ENCODE assay signal across 21 mouse cellular contexts in genomic region chr6:71444756-71445155, GRCm38 (mm10). TPM values are rescaled to one million over a fixed set of nuclear protein-coding genes. Genes with fewer than 3 reads are reported as not detected.
A peak's percentile ranks its signal among the peaks of the same experiment; 100 is the strongest.
DNase-seq lines count a peak whose midpoint lies in the region; ATAC-seq lines count a peak whose summit lies in the region.
"Had no signal": no experiment of that assay in that cellular context is flagged by ENCODE, and none has a peak within 500 bp of the region (broad histone marks: within the 10 kb centered on the region; RNA-seq: fewer than 3 reads in every experiment).

No protein-coding gene starts in this region.

- peak; percentile 44 for DNase-seq in embryonic facial prominence, embryonic 14.5 days (ENCODE audit: low spot score)
- no peak for DNase-seq in embryonic facial prominence, embryonic 10.5 days (ENCODE audit: low spot score)
- DNase-seq in 416B (ENCODE audit: low read depth), result peak; percentile 57
- peak; percentile 46 for DNase-seq in MEL-GATA-1-ER (ENCODE audit: extremely low read depth, low read depth)
- no peak for DNase-seq in adrenal gland, postnatal 14 days
- DNase-seq in kidney, postnatal 36 days, result no peak
- DNase-seq: adrenal gland, adult 2 months; adrenal gland, postnatal 10 days; adrenal gland, postnatal 36 days; cerebellum, adult 11-12 months; cerebellum, adult 2 months; cerebellum, adult 9-10 months; cerebellum, postnatal 10 days; cerebellum, postnatal 25 days had no signal

- no peaks in the 10 kb centered on the region for H3K9me3 ChIP-seq in embryonic facial prominence, embryonic 14.5 days (ENCODE audit: control insufficient read depth, low read length)
- no peaks in the 10 kb centered on the region for H3K9me3 ChIP-seq in embryonic facial prominence, embryonic 10.5 days
- H3K9me3 ChIP-seq: embryonic facial prominence, embryonic 12.5 days; embryonic facial prominence, embryonic 15.5 days; forebrain, embryonic 10.5 days; forebrain, embryonic 12.5 days had no signal

- no peak for ATAC-seq in embryonic facial prominence, embryonic 14.5 days (ENCODE audit: low read depth)
- ATAC-seq: forebrain, embryonic 14.5 days; forebrain, embryonic 16.5 days had no signal

- 44% methylated on average over 1 of the region's 1 CpGs for WGBS in embryonic facial prominence, embryonic 14.5 days
- WGBS in embryonic facial prominence, embryonic 10.5 days, result 58% methylated on average over 1 of the region's 1 CpGs

- H3K9ac ChIP-seq in embryonic facial prominence, embryonic 14.5 days (ENCODE audit: low read depth, low read length), result no peak overlapping the region
- H3K9ac ChIP-seq: embryonic facial prominence, embryonic 12.5 days; embryonic facial prominence, embryonic 15.5 days; forebrain, embryonic 12.5 days had no signal

- H3K27ac ChIP-seq in embryonic facial prominence, embryonic 14.5 days (replicated peaks; ENCODE audit: low read depth, low read length), result no peak overlapping the region
- H3K27ac ChIP-seq in embryonic facial prominence, embryonic 10.5 days (replicated peaks), result no peak overlapping the region
- H3K27ac ChIP-seq: embryonic facial prominence, embryonic 12.5 days; embryonic facial prominence, embryonic 15.5 days; forebrain, embryonic 10.5 days; forebrain, embryonic 12.5 days had no signal

- 0 out of 2 replicates have a peak, but pooled peaks cover 6% of the 10 kb centered on the region for H3K4me1 ChIP-seq in embryonic facial prominence, embryonic 14.5 days (ENCODE audit: control insufficient read depth, insufficient read depth, low read length)
- peaks cover 12% of the 10 kb centered on the region for H3K4me1 ChIP-seq in embryonic facial prominence, embryonic 10.5 days

- H3K27me3 ChIP-seq in embryonic facial prominence, embryonic 14.5 days (replicated peaks; ENCODE audit: control insufficient read depth, insufficient read depth, low read length), result no peaks in the 10 kb centered on the region
- H3K27me3 ChIP-seq in embryonic facial prominence, embryonic 10.5 days (replicated peaks; ENCODE audit: low read depth, poor library complexity, severe bottlenecking), result no peaks in the 10 kb centered on the region
- H3K27me3 ChIP-seq: embryonic facial prominence, embryonic 12.5 days; embryonic facial prominence, embryonic 15.5 days; forebrain, embryonic 12.5 days had no signal

- H3K4me2 ChIP-seq in embryonic facial prominence, embryonic 14.5 days (ENCODE audit: low read depth, low read length), result no peak overlapping the region
- H3K4me2 ChIP-seq: embryonic facial prominence, embryonic 12.5 days; embryonic facial prominence, embryonic 15.5 days; forebrain, embryonic 12.5 days had no signal

- H3K36me3 ChIP-seq in embryonic facial prominence, embryonic 14.5 days (ENCODE audit: control insufficient read depth, insufficient read depth, low read length), result no peaks in the 10 kb centered on the region
- H3K36me3 ChIP-seq in embryonic facial prominence, embryonic 10.5 days (replicated peaks), result no peaks in the 10 kb centered on the region
- H3K36me3 ChIP-seq: embryonic facial prominence, embryonic 12.5 days; embryonic facial prominence, embryonic 15.5 days; forebrain, embryonic 10.5 days; forebrain, embryonic 12.5 days had no signal

- no peak overlapping the region for H3K4me3 ChIP-seq in embryonic facial prominence, embryonic 14.5 days (ENCODE audit: low read depth, low read length)
- H3K4me3 ChIP-seq in embryonic facial prominence, embryonic 10.5 days, result no peak overlapping the region
- H3K4me3 ChIP-seq: embryonic facial prominence, embryonic 12.5 days; embryonic facial prominence, embryonic 15.5 days; erythroblast, embryonic 14.5 days; forebrain, embryonic 10.5 days; forebrain, embryonic 12.5 days had no signal

RNA-seq across cellular contexts. Expression of gene Rmnd5a, which starts 4.3 kb away (rescaled TPM):
- polyA plus RNA-seq in embryonic facial prominence, embryonic 14.5 days (2014; fragmentation: Nextera tagmentation; extraction: Ambion mirVana), result 8.3 and 9.6 TPM in 2 replicates
- 12.3 and 13.6 TPM in 2 replicates for polyA plus RNA-seq in embryonic facial prominence, embryonic 10.5 days (2016; fragmentation: Nextera tagmentation; extraction: Ambion mirVana)
- total RNA-seq in adrenal gland, postnatal 14 days (2021), result 72.6 and 78.7 TPM in 2 replicates

RNA-seq across cellular contexts. Expression of gene Rnf103, which starts 48.9 kb away (rescaled TPM):
- 20.7 and 21.2 TPM in 2 replicates for polyA plus RNA-seq in embryonic facial prominence, embryonic 14.5 days (2014; fragmentation: Nextera tagmentation; extraction: Ambion mirVana)
- polyA plus RNA-seq in embryonic facial prominence, embryonic 10.5 days (2016; fragmentation: Nextera tagmentation; extraction: Ambion mirVana), result 10.9 TPM in 2 replicates
- total RNA-seq in adrenal gland, postnatal 14 days (2021), result 28.5 and 30.6 TPM in 2 replicates

Comparison
In these comparisons a context has a peak if more than half of its experiments do, and no peak if none do; other contexts are left out.
1. DNase-seq: peak in embryonic facial prominence, embryonic 14.5 days (single experiment), 416B (single experiment) and MEL-GATA-1-ER (single experiment); none in embryonic facial prominence, embryonic 10.5 days (single experiment), adrenal gland, postnatal 14 days (single experiment) and kidney, postnatal 36 days (0 of 2).